18 mouse cellular contexts compared by ENCODE assay signal in the genomic region with DNA sequence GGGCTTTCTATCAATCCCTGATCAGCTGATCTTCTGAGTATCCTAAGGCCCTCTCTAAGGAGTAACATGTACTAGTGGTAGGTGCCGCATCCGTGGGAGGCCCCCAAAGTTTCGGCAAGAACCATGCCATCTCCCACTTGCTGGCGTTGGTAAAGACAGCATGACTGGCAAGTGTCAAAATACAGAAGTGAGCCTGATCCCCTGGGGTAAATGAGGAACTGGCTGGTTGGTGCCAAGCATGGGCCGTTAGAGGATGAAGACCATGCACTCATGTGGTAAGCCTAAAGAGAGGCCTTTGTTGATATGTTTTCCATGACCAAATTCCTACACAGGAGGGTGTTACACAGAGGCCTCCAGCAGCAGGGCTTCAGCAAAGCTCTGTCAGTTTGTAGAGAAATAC.
DNase-seq lines count a peak whose midpoint lies in the region; ATAC-seq and TF ChIP-seq lines count a peak whose summit lies in the region.
"Had no signal": no experiment of that assay in that cellular context is flagged by ENCODE, and none has a peak within 500 bp of the region (broad histone marks: within the 10 kb centered on the region; RNA-seq: fewer than 3 reads in every experiment).

No protein-coding gene starts in this region.

- no peak for DNase-seq in hindbrain, postnatal 0 days (ENCODE audit: low spot score)
- DNase-seq in testis, postnatal 14 days (ENCODE audit: low spot score): no peak
- no peak for DNase-seq in kidney, adult 8-10 months
- no peak for DNase-seq in left cerebral cortex, postnatal 36 days (ENCODE audit: low spot score in 2 of 2)
- no peak for DNase-seq in adrenal gland, adult 8-10 months
- DNase-seq: cerebellum, postnatal 10 days; kidney, adult 18-20 months; kidney, postnatal 36 days; right cerebral cortex, postnatal 25 days; thymus, postnatal 36 days had no signal

- TF ChIP-seq CTCF in hindbrain, postnatal 0 days (IDR thresholded peaks at IDR 0.05; ENCODE audit: low read depth): no peak
- TF ChIP-seq CTCF in testis, adult 2 months (IDR thresholded peaks at IDR 0.05; ENCODE audit: control insufficient read depth, insufficient read depth, insufficient replicate concordance, low read depth, low read length): no peak

- TF ChIP-seq POLR2A in testis, adult 2 months (IDR thresholded peaks at IDR 0.05; ENCODE audit: control insufficient read depth, low read depth, low read length): no peak

- no peak overlapping the region for H3K4me2 ChIP-seq in hindbrain, postnatal 0 days (ENCODE audit: low read depth, low read length)
- no peak overlapping the region for H3K4me2 ChIP-seq in hindbrain, embryonic 12.5 days (replicated peaks)
- H3K4me2 ChIP-seq: hindbrain, embryonic 15.5 days; liver, embryonic 11.5 days had no signal

- H3K4me1 ChIP-seq in hindbrain, postnatal 0 days (ENCODE audit: insufficient read depth, low read length): peaks cover 8% of the 10 kb centered on the region; the same call in 1 of the 2 replicates
- H3K4me1 ChIP-seq in hindbrain, embryonic 12.5 days: peaks cover 10% of the 10 kb centered on the region
- H3K4me1 ChIP-seq in testis, adult 2 months (ENCODE audit: control insufficient read depth, insufficient read depth, low read length): peaks cover 2% of the 10 kb centered on the region; the same call in 1 of the 2 replicates

- H3K27ac ChIP-seq in hindbrain, postnatal 0 days: 0 out of 2 replicates have a peak overlapping the region, but pooled peaks have one; percentile 26
- no peak overlapping the region for H3K27ac ChIP-seq in hindbrain, embryonic 12.5 days
- H3K27ac ChIP-seq in testis, adult 2 months (ENCODE audit: control insufficient read depth, insufficient read depth, low read depth, low read length): peak overlapping the region; percentile 43; the same call in 1 of the 2 replicates
- H3K27ac ChIP-seq: hindbrain, embryonic 15.5 days had no signal

- intact Hi-C loops in left cerebral cortex, postnatal 36 days (cut with DNase I): loop anchor here (5.0 kb wide), 3 partner anchors 47 to 163 kb away; a partner anchor contains a TSS

- H3K36me3 ChIP-seq in hindbrain, postnatal 0 days (ENCODE audit: insufficient read depth, low read length): no peaks in the 10 kb centered on the region
- no peaks in the 10 kb centered on the region for H3K36me3 ChIP-seq in hindbrain, embryonic 12.5 days
- H3K36me3 ChIP-seq in testis, adult 2 months (ENCODE audit: control insufficient read depth, insufficient read depth, low read length): no peaks in the 10 kb centered on the region
- H3K36me3 ChIP-seq: embryonic facial prominence, embryonic 10.5 days; G1E; hindbrain, embryonic 15.5 days had no signal

- H3K27me3 ChIP-seq in hindbrain, postnatal 0 days (ENCODE audit: insufficient read depth, low read length): no peaks in the 10 kb centered on the region
- H3K27me3 ChIP-seq in hindbrain, embryonic 12.5 days: no peaks in the 10 kb centered on the region
- H3K27me3 ChIP-seq in testis, adult 2 months (ENCODE audit: control insufficient read depth, insufficient read depth, low read length): no peaks in the 10 kb centered on the region
- H3K27me3 ChIP-seq: hindbrain, embryonic 15.5 days; megakaryocyte, embryonic 14.5 days had no signal

- H3K9ac ChIP-seq in hindbrain, postnatal 0 days (replicated peaks; ENCODE audit: low read length): no peak overlapping the region
- no peak overlapping the region for H3K9ac ChIP-seq in hindbrain, embryonic 12.5 days
- H3K9ac ChIP-seq: hindbrain, embryonic 15.5 days had no signal

- 89% methylated on average over 5 of the region's 5 CpGs for WGBS in hindbrain, postnatal 0 days
- 88% methylated on average over 5 of the region's 5 CpGs for WGBS in hindbrain, embryonic 12.5 days

- H3K9me3 ChIP-seq in hindbrain, postnatal 0 days (ENCODE audit: low read length): no peaks in the 10 kb centered on the region
- no peaks in the 10 kb centered on the region for H3K9me3 ChIP-seq in hindbrain, embryonic 12.5 days (replicated peaks)
- H3K9me3 ChIP-seq: embryonic facial prominence, embryonic 10.5 days; G1E; hindbrain, embryonic 15.5 days; megakaryocyte, embryonic 14.5 days had no signal

- no peak for ATAC-seq in hindbrain, postnatal 0 days
- ATAC-seq in hindbrain, embryonic 12.5 days (ENCODE audit: low FRiP score): no peak
- ATAC-seq in monocyte, adult 5-6 weeks (replicated peaks; ENCODE audit: insufficient number of reproducible peaks, low FRiP score, low TSS enrichment, poor library complexity, severe bottlenecking): peak; percentile 74

- no peak overlapping the region for H3K4me3 ChIP-seq in hindbrain, postnatal 0 days (ENCODE audit: low read length)
- no peak overlapping the region for H3K4me3 ChIP-seq in hindbrain, embryonic 12.5 days
- no peak overlapping the region for H3K4me3 ChIP-seq in testis, adult 2 months (ENCODE audit: control insufficient read depth, low read depth, low read length)
- H3K4me3 ChIP-seq: embryonic facial prominence, embryonic 10.5 days; hindbrain, embryonic 15.5 days; megakaryocyte, embryonic 14.5 days had no signal
